Mouse (Mus musculus) kidney, embryonic 14.5 days (tissue): ENCODE measurements at regions not wholly inside any gene's neighbourhood (a gene's known extent, or its start where the extent isn't known, plus 50 kb on each side); places are given as distances from the start of the nearest gene placed in this dataset.
A peak's percentile ranks its signal among the peaks of the same experiment; 100 is the strongest.

ENCODE experiments used
- ATAC-seq: fragments of 200-750 bp; cut with Nextera tagmentation; 2 replicates; pipeline ENCODE4 v1.8.0; 2017; ENCODE audit warnings: moderate number of reproducible peaks, mild to moderate bottlenecking, moderate TSS enrichment, moderate library complexity; ENCODE audit not compliant: low FRiP score, low TSS enrichment
- H3K27ac ChIP-seq: fragments of 300-500 bp; sonication (generic); 2 replicates; pipeline ENCODE4 v1.5.1; 2014; ENCODE audit warnings: low read depth, mild to moderate bottlenecking, low read length, moderate library complexity, mixed read lengths
- H3K27me3 ChIP-seq: fragments of 300-500 bp; sonication (generic); 2 replicates; pipeline ENCODE4 v1.6.1; 2014; ENCODE audit warnings: mild to moderate bottlenecking, low read length; ENCODE audit not compliant: control insufficient read depth, insufficient read depth
- H3K36me3 ChIP-seq: fragments of 300-500 bp; sonication (generic); 2 replicates; pipeline ENCODE4 v1.6.1; 2014; ENCODE audit warnings: low read length, mixed read lengths; ENCODE audit not compliant: control insufficient read depth, insufficient read depth
- H3K4me1 ChIP-seq: fragments of 300-500 bp; sonication (generic); 2 replicates; pipeline ENCODE4 v1.6.1; 2014; ENCODE audit warnings: low read length, mixed read lengths; ENCODE audit not compliant: control insufficient read depth, insufficient read depth
- H3K4me2 ChIP-seq: fragments of 300-500 bp; sonication (generic); replicated peaks from 2 replicates; pipeline ENCODE4 v1.6.1; 2014; ENCODE audit warnings: low read depth, mild to moderate bottlenecking, low read length
- H3K4me3 ChIP-seq: fragments of 300-500 bp; sonication (generic); 2 replicates; pipeline ENCODE4 v1.5.1; 2014; ENCODE audit warnings: mild to moderate bottlenecking, low read length
- H3K9ac ChIP-seq: fragments of 300-500 bp; sonication (generic); 2 replicates; pipeline ENCODE4 v1.6.1; 2014; ENCODE audit warnings: low read depth, mild to moderate bottlenecking, low read length, moderate library complexity
- H3K9me3 ChIP-seq: fragments of 300-500 bp; sonication (generic); 2 replicates; pipeline ENCODE4 v1.6.1; 2016; ENCODE audit warnings: low read length; ENCODE audit not compliant: control insufficient read depth
- WGBS: fragments of 180-500 bp; shearing (Covaris S2); extraction: QIAGEN DNeasy Blood & Tissue Kit; methylation state at CpG from one replicate; pipeline ENCODE4 v1.1.7; 2014; 5-methylcytosine and 5-hydroxymethylcytosine counted together

DNA sequence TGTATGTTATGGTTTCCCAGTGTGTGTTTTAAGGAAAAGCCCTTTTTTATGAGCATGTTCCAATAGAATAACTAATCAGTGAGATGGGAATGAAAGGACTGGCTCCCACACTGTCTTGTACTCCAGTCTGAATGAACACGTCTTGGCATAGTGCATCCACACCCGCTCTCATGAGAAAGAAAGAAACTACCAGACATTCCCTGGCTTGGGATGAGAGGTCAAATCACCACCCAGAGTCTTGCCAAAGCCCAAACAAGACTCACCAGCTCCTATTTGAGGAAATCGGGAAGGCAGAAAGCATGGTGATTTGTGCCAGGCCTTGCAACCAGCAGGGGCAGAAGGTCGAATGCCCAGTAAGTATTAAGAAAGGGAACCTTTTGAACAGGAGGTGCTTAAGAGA lies 110.6 kb downstream of the Tmx1 start:
- H3K9ac ChIP-seq = no peak overlapping the region
- WGBS = 84% methylated on average over 4 of the region's 4 CpGs
- no peak overlapping the region for H3K4me3 ChIP-seq
- H3K27ac ChIP-seq = no peak overlapping the region
- no peaks in the 10 kb centered on the region for H3K4me1 ChIP-seq
- H3K36me3 ChIP-seq = no peaks in the 10 kb centered on the region
- no peaks in the 10 kb centered on the region for H3K9me3 ChIP-seq
- no peak for ATAC-seq
- no peak overlapping the region for H3K4me2 ChIP-seq
- H3K27me3 ChIP-seq = no peaks in the 10 kb centered on the region

DNA sequence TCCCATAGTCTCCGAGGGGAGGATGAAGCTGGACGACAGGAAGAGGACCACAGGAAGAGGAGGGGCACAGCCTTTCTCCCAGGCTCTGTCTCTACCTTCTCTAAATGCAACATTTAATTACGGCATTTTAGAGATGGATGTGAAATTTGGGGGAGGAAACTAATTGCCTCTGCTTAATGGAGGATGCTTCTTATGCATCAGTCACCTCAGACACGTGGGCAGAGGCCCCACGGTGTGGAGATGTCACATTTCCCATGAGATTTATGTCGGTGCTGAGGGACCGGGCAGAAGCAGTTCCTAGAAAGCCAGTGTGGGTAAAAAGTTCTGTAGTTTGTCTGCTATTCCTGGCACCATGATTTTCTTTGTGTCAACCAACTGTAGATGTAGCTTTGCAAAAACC lies 122.8 kb downstream of the Tmx1 start:
- peak; percentile 81 for ATAC-seq
- Histone ChIP-seq H3K36me3 (no peaks in the 10 kb centered on the region), H3K27ac (no peak overlapping the region), H3K27me3 (no peaks in the 10 kb centered on the region; the same call in 1 of the 2 replicates), H3K4me2 (peak overlapping the region; percentile 17; the same call in 1 of the 2 replicates), H3K4me3 (no peak overlapping the region), H3K9ac (no peak overlapping the region), H3K4me1 (0 out of 2 replicates have a peak, but pooled peaks cover 2% of the 10 kb centered on the region), H3K9me3 (no peaks in the 10 kb centered on the region)
- 16% methylated on average over 7 of the region's 7 CpGs for WGBS

DNA sequence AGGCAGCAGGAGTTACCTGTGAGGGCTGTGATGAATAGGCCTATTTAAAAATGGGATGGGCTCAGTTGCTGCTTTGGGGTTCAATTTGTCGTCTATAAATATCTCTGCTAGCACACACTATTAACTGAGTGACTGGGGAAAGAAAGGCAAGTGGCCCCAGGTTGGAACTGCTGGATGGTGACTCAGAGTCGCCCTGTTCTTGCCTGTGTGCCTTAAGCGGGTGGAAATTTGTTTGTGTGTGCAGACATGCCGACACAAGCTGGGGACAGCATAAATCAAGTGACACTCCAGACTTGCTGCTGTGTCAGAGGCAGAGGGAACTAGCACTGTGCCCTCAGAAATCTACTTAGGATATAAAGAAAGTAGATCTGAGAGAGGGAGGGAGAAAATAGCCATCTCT lies 124.9 kb downstream of the Tmx1 start:
- 0 out of 2 replicates have a peak, but pooled peaks cover 2% of the 10 kb centered on the region for H3K4me1 ChIP-seq
- H3K4me3 ChIP-seq = no peak overlapping the region
- H3K36me3 ChIP-seq = no peaks in the 10 kb centered on the region
- no peak overlapping the region for H3K4me2 ChIP-seq
- H3K9ac ChIP-seq = no peak overlapping the region
- no peak overlapping the region for H3K27ac ChIP-seq
- ATAC-seq = no peak
- no peaks in the 10 kb centered on the region; the same call in 1 of the 2 replicates for H3K27me3 ChIP-seq
- 47% methylated on average over 4 of the region's 4 CpGs for WGBS
- peaks cover 2% of the 10 kb centered on the region; the same call in 1 of the 2 replicates for H3K9me3 ChIP-seq

DNA sequence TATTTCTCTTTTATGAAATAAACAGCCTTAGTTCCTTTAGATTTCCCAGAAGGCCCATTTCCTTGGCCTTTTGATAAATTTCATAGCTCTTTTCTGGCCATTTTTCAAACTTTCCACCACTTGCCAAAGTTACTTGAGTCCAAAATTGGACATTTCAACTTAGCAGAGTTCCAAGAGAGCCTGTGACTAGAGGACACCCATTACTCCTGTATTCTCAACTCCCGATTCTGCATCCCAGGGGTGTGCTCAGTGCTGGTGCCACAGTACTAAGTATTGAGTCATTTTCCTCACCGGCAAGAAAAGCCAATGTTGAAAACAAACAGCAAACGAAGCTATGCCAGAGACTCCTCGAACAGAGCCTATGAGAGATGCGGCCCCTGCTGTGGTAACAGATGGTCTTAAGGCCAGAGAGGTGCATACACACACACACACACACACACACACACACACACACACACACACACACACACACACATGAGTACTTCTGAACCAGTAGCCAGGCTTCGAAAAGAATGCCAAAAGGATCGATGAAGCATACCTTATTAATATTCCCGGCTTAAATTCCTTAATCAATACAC lies 126.5 kb downstream of the Tmx1 start:
- Histone ChIP-seq H3K4me3 (no peak overlapping the region), H3K9me3 (peaks cover 6% of the 10 kb centered on the region; the same call in 1 of the 2 replicates), H3K4me1 (0 out of 2 replicates have a peak, but pooled peaks cover 2% of the 10 kb centered on the region), H3K27ac (no peak overlapping the region), H3K36me3 (no peaks in the 10 kb centered on the region), H3K27me3 (no peaks in the 10 kb centered on the region; the same call in 1 of the 2 replicates), H3K4me2 (no peak overlapping the region), H3K9ac (no peak overlapping the region)
- no peak for ATAC-seq
- 92% methylated on average over 8 of the region's 8 CpGs for WGBS

DNA sequence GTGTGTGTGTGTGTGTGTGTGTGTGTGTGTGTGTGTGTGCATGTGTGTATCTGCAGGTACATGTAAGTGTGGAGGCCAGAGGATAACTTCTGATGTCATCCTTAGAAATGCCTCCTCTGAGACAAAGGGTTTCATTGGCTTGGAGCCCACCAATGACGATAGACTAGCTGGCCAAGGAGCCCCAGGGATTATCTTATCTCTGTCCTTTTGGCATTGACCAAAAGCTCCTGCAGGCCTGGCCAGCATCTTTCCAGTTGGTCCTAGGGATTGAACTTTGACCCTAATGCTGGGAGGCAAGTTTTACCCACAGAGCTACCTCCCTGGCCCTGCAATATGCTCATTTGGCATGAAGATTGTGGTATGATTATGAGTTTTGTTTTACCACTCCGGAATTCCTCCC lies 133.3 kb downstream of the Tmx1 start:
- peaks cover 6% of the 10 kb centered on the region; the same call in 1 of the 2 replicates for H3K9me3 ChIP-seq
- no peak overlapping the region for H3K9ac ChIP-seq
- H3K27ac ChIP-seq = no peak overlapping the region
- no peak overlapping the region for H3K4me2 ChIP-seq
- H3K4me3 ChIP-seq = no peak overlapping the region
- H3K36me3 ChIP-seq = no peaks in the 10 kb centered on the region
- ATAC-seq = no peak
- no peaks in the 10 kb centered on the region for H3K4me1 ChIP-seq
- 88% methylated on average over 2 of the region's 2 CpGs for WGBS
- H3K27me3 ChIP-seq = no peaks in the 10 kb centered on the region

DNA sequence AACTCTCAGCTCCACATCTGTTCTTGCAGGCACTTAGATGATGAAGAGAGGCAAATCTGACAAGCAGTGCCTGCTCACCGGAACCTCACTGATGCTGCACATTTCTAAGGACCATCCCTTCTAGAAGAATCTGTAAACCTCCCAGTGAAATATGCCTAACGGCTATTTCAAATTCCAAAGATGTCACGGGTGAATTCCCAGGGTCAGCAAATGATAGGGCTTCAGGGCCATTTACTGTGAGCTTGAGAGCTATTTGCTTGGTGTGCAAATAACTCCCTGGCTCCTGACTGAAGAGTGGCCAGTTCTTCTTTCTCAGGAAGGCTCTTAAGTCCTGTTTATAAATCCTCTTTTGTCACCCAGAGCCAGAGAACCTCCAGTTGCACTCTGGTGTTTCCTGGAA lies 135.3 kb downstream of the Tmx1 start:
- Histone ChIP-seq H3K27ac (no peak overlapping the region), H3K36me3 (no peaks in the 10 kb centered on the region), H3K27me3 (no peaks in the 10 kb centered on the region), H3K9me3 (no peaks in the 10 kb centered on the region), H3K4me1 (no peaks in the 10 kb centered on the region), H3K4me2 (no peak overlapping the region), H3K4me3 (no peak overlapping the region), H3K9ac (no peak overlapping the region)
- 32% methylated on average over 3 of the region's 3 CpGs for WGBS
- no peak for ATAC-seq

DNA sequence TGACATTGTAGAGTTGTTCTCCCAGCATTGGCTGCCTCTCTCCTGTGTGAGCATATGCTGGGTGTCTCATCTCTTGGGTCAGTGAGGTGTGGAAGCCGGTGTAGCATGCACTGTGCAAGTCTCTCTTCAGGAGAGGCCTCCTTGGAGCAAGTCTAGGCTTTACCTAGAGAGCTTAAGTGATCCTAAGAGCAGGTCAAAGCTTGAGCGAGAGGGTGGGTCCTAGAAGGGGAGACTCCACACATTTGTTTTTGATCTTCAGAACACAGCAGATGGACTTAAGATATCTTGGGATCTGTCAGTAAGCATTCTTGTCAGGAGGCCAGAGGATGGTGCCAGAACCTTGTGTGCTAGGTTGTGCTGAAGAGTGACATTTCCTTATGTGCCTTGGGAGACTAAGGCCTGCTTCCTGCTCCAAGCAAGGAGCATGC lies 136.4 kb downstream of the Tmx1 start:
- H3K36me3 ChIP-seq = no peaks in the 10 kb centered on the region
- 83% methylated on average over 2 of the region's 2 CpGs for WGBS
- H3K4me3 ChIP-seq = no peak overlapping the region
- ATAC-seq = no peak
- no peak overlapping the region for H3K27ac ChIP-seq
- H3K9me3 ChIP-seq = no peaks in the 10 kb centered on the region
- H3K27me3 ChIP-seq = no peaks in the 10 kb centered on the region
- no peak overlapping the region for H3K4me2 ChIP-seq
- no peaks in the 10 kb centered on the region for H3K4me1 ChIP-seq
- no peak overlapping the region for H3K9ac ChIP-seq

DNA sequence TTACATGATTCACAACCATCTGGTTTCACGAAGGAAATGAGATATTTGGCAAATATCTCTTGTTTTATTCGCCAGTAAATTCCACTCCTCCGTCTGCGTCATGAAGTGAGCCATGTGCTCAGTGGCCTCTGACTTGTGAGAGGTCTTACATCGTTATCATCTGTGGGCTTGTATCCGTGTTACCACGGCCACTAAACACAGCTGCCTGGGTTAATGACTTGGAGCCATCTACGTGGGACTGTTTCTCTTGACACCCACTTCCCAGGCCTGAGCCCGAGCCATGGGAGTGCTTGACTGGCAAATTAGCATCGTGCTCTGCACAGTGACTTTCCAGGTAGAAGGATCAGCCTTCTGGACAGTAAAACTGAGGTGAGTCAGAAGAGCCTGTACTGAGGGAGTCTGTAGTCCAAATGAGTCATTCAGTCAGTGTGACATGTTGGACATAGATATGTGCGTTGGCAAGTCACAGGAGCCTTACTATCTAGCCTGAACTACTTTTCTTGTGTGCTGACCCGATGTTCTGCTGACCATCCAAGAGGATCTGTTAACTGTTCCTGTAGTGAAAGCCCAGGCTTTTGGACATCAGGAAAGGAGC lies 137.7 kb downstream of the Tmx1 start:
- H3K27me3 ChIP-seq = no peaks in the 10 kb centered on the region
- H3K36me3 ChIP-seq = no peaks in the 10 kb centered on the region
- ATAC-seq = no peak
- H3K27ac ChIP-seq = no peak overlapping the region
- H3K4me2 ChIP-seq = no peak overlapping the region
- no peak overlapping the region for H3K9ac ChIP-seq
- H3K9me3 ChIP-seq = no peaks in the 10 kb centered on the region
- no peaks in the 10 kb centered on the region for H3K4me1 ChIP-seq
- WGBS = 50% methylated on average over 12 of the region's 12 CpGs
- no peak overlapping the region for H3K4me3 ChIP-seq

DNA sequence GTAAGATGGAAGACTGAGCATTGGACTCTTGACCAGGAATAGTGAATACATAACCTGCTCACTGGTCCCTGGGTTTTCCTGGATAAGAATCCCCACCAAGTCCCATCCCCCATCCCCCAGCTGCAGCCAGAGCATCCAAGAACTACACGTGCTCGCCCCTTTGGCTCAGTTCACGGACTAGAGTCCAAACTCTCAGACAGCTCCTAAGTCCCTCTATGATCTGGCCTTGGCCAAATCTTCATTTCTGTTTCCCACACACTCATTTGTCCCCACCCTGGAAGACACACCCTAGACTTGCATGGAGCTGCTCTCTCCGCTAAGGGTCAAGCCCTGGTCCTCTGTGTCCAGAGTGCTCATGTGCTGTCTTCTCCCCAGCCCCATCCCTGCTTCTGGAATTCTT lies 139.9 kb downstream of the Tmx1 start:
- no peak overlapping the region for H3K4me2 ChIP-seq
- WGBS = 80% methylated on average over 4 of the region's 4 CpGs
- no peaks in the 10 kb centered on the region for H3K9me3 ChIP-seq
- H3K9ac ChIP-seq = no peak overlapping the region
- H3K4me1 ChIP-seq = no peaks in the 10 kb centered on the region
- no peaks in the 10 kb centered on the region for H3K27me3 ChIP-seq
- H3K27ac ChIP-seq = no peak overlapping the region
- no peak overlapping the region for H3K4me3 ChIP-seq
- ATAC-seq = no peak
- H3K36me3 ChIP-seq = no peaks in the 10 kb centered on the region
